Mouse (Mus musculus) lung, embryonic 14.5 days (tissue): Measurements from ENCODE around the gene Tmem150c. TPM values are rescaled to one million over a fixed set of nuclear protein-coding genes. Genes with fewer than 3 reads are reported as not detected.

Source experiments
- ATAC-seq: fragments of 200-750 bp; cut with Nextera tagmentation; 2 replicates; pipeline ENCODE4 v1.8.0; 2017; ENCODE audit warnings: mild to moderate bottlenecking, moderate TSS enrichment, moderate library complexity; ENCODE audit not compliant: insufficient read depth
- DNase-seq: peaks from one replicate; pipeline ENCODE4 v3.0.0-alpha.2; 2015
- H3K27ac ChIP-seq: fragments of 300-500 bp; sonication (generic); 2 replicates; pipeline ENCODE4 v1.5.1; 2014; ENCODE audit warnings: low read depth, mild to moderate bottlenecking, moderate library complexity
- H3K27me3 ChIP-seq: fragments of 300-500 bp; sonication (generic); 2 replicates; pipeline ENCODE4 v1.6.1; 2014; ENCODE audit warnings: low read length, control low read depth; ENCODE audit not compliant: insufficient read depth
- H3K36me3 ChIP-seq: fragments of 300-500 bp; sonication (generic); 2 replicates; pipeline ENCODE4 v1.6.1; 2014; ENCODE audit warnings: control low read depth; ENCODE audit not compliant: insufficient read depth
- H3K4me1 ChIP-seq: fragments of 300-500 bp; sonication (generic); 2 replicates; pipeline ENCODE4 v1.6.1; 2014; ENCODE audit warnings: antibody characterized with exemption, control low read depth; ENCODE audit not compliant: insufficient read depth
- H3K4me2 ChIP-seq: fragments of 300-500 bp; sonication (generic); 2 replicates; pipeline ENCODE4 v1.6.1; 2014; ENCODE audit warnings: mild to moderate bottlenecking
- H3K4me3 ChIP-seq: fragments of 300-500 bp; sonication (generic); 2 replicates; pipeline ENCODE4 v1.5.1; 2014; ENCODE audit warnings: low read depth, low read length
- H3K9ac ChIP-seq: fragments of 300-500 bp; sonication (generic); 2 replicates; pipeline ENCODE4 v1.6.1; 2014
- H3K9me3 ChIP-seq: fragments of 300-500 bp; sonication (generic); 2 replicates; pipeline ENCODE4 v1.6.1; 2016; ENCODE audit warnings: low read depth, low read length, control low read depth
- CTCF ChIP-seq: IDR thresholded peaks from 2 replicates; pipeline ENCODE4 v1.5.1; 2016; ENCODE audit warnings: antibody characterized with exemption, low read depth
- WGBS: fragments of 180-500 bp; shearing (Covaris S2); extraction: QIAGEN DNeasy Blood & Tissue Kit; methylation state at CpG from one replicate; pipeline ENCODE4 v1.1.7; 2014; 5-methylcytosine and 5-hydroxymethylcytosine counted together
- polyA plus RNA-seq: library from polyadenylated mRNA; unstranded; fragments of >200 nt; fragmentation: Nextera tagmentation; extraction: Ambion mirVana; gene quantifications from 2 replicates; pipeline ENCODE4 v1.2.1, GENCODE M21; 2014

Gene Tmem150c
- polyA plus RNA-seq, 1 experiment from 2014 or later = 3.3 TPM

GRCm38 (mm10) chr5:100197476-100197875 lies 37.9 kb upstream of the Tmem150c start:
- WGBS = 73% methylated on average over 9 of the region's 9 CpGs

GRCm38 (mm10) chr5:100196854-100197431 lies 37.3 kb upstream of the Tmem150c start:
- no peaks in the 10 kb centered on the region for H3K27me3 ChIP-seq
- H3K9me3 ChIP-seq = no peaks in the 10 kb centered on the region
- no peak overlapping the region for H3K27ac ChIP-seq
- H3K9ac ChIP-seq = no peak overlapping the region
- 36% methylated on average over 15 of the region's 15 CpGs for WGBS
- H3K4me1 ChIP-seq = peaks cover 5% of the 10 kb centered on the region; the same call in 1 of the 2 replicates
- DNase-seq (peak; percentile 69), ATAC-seq (peak; percentile 62)
- no peak for TF ChIP-seq CTCF
- H3K4me2 ChIP-seq = no peak overlapping the region
- H3K36me3 ChIP-seq = no peaks in the 10 kb centered on the region
- H3K4me3 ChIP-seq = no peak overlapping the region

More at GRCm38 (mm10) chr5:100197476-100197875, 37.9 kb upstream of the Tmem150c start:
- Histone ChIP-seq H3K4me3 (no peak overlapping the region), H3K27me3 (no peaks in the 10 kb centered on the region), H3K9me3 (no peaks in the 10 kb centered on the region), H3K4me1 (peaks cover 5% of the 10 kb centered on the region; the same call in 1 of the 2 replicates), H3K36me3 (no peaks in the 10 kb centered on the region), H3K27ac (no peak overlapping the region), H3K4me2 (no peak overlapping the region), H3K9ac (no peak overlapping the region)
- no peak for ATAC-seq
- TF ChIP-seq CTCF = no peak
- no peak for DNase-seq

GRCm38 (mm10) chr5:100196397-100196796 lies 36.8 kb upstream of the Tmem150c start:
- no peak overlapping the region for H3K27ac ChIP-seq
- H3K9me3 ChIP-seq = no peaks in the 10 kb centered on the region
- H3K4me3 ChIP-seq = no peak overlapping the region
- H3K4me1 ChIP-seq = peaks cover 5% of the 10 kb centered on the region; the same call in 1 of the 2 replicates
- TF ChIP-seq CTCF = no peak
- WGBS = 48% methylated on average over 9 of the region's 9 CpGs
- H3K27me3 ChIP-seq = no peaks in the 10 kb centered on the region
- ATAC-seq (no peak), DNase-seq (no peak)
- no peak overlapping the region for H3K9ac ChIP-seq
- H3K4me2 ChIP-seq = no peak overlapping the region
- H3K36me3 ChIP-seq = no peaks in the 10 kb centered on the region

GRCm38 (mm10) chr5:100191438-100192190 lies 32.0 kb upstream of the Tmem150c start:
- Histone ChIP-seq H3K4me3 (no peak overlapping the region), H3K27ac (no peak overlapping the region), H3K27me3 (no peaks in the 10 kb centered on the region), H3K4me1 (peaks cover 6% of the 10 kb centered on the region; the same call in 1 of the 2 replicates), H3K9me3 (no peaks in the 10 kb centered on the region), H3K36me3 (no peaks in the 10 kb centered on the region), H3K9ac (no peak overlapping the region), H3K4me2 (no peak overlapping the region)
- ATAC-seq (no peak), DNase-seq (no peak)
- TF ChIP-seq CTCF = no peak
- 92% methylated on average over 14 of the region's 14 CpGs for WGBS

GRCm38 (mm10) chr5:100187035-100187901 lies 27.7 kb upstream of the Tmem150c start:
- Histone ChIP-seq H3K4me2 (no peak overlapping the region), H3K9ac (no peak overlapping the region), H3K4me3 (no peak overlapping the region), H3K4me1 (peaks cover 17% of the 10 kb centered on the region), H3K36me3 (no peaks in the 10 kb centered on the region), H3K27me3 (no peaks in the 10 kb centered on the region), H3K9me3 (no peaks in the 10 kb centered on the region), H3K27ac (peak overlapping the region; percentile 9; the same call in 1 of the 2 replicates)
- DNase-seq (peak; percentile 73), ATAC-seq (peak; percentile 28)
- no peak for TF ChIP-seq CTCF
- 59% methylated on average over 3 of the region's 3 CpGs for WGBS

GRCm38 (mm10) chr5:100186618-100187017 lies 27.0 kb upstream of the Tmem150c start:
- H3K9ac ChIP-seq = no peak overlapping the region
- no peaks in the 10 kb centered on the region for H3K9me3 ChIP-seq
- no peak for TF ChIP-seq CTCF
- H3K4me1 ChIP-seq = peaks cover 17% of the 10 kb centered on the region
- DNase-seq (peak; percentile 75), ATAC-seq (peak; percentile 65)
- H3K27me3 ChIP-seq = no peaks in the 10 kb centered on the region
- H3K4me2 ChIP-seq = no peak overlapping the region
- H3K36me3 ChIP-seq = no peaks in the 10 kb centered on the region
- no peak overlapping the region for H3K4me3 ChIP-seq
- 14% methylated on average over 7 of the region's 7 CpGs for WGBS
- peak overlapping the region; percentile 50; the same call in 1 of the 2 replicates for H3K27ac ChIP-seq
